Mouse (Mus musculus) kidney, postnatal 36 days (tissue): ENCODE measurements around the gene Defa30.
"Not testable (repeated sequence)": the region's sequence is repeated elsewhere in the genome, so short reads cannot be mapped to it uniquely, and the experiment has no call there.

Experiments
- DNase-seq, 2 experiments: peaks; one replicate each; pipeline ENCODE4 v3.0.0; 2021 to 2022; ENCODE audit warnings: mixed read lengths in 2 of 2

Gene Defa30

GRCm38 (mm10) chr8:21134342-21134741 lies at the start of gene Defa30:
Defa30 (plus strand) TSS chr8:21134642.
- DNase-seq, result not testable (repeated sequence)

GRCm38 (mm10) chr8:21093106-21093505 lies 41.3 kb upstream of the Defa30 start:
- DNase-seq, result peak in 1 of 2 experiments; percentile 30

GRCm38 (mm10) chr8:21095950-21096349 lies 38.5 kb upstream of the Defa30 start, which contains the start of gene Gm14851:
Gm14851 (minus strand) TSS chr8:21096050.
- not testable (repeated sequence) for DNase-seq

GRCm38 (mm10) chr8:21161977-21162376 lies 27.5 kb downstream of the Defa30 start, which contains the start of gene Defa22:
Defa22 (plus strand) TSS chr8:21162277.
- not testable (repeated sequence) for DNase-seq
